Mouse (Mus musculus) embryonic facial prominence, embryonic 12.5 days (tissue): ENCODE results near the gene Vmo1. TPM values are rescaled to one million over a fixed set of nuclear protein-coding genes. Genes with fewer than 3 reads are reported as not detected.

ENCODE experiments used
- ATAC-seq: fragments of 200-750 bp; cut with Nextera tagmentation; 2 replicates; pipeline ENCODE4 v1.8.0; 2017; ENCODE audit not compliant: insufficient number of reproducible peaks, insufficient read depth, low FRiP score, low TSS enrichment
- H3K27ac ChIP-seq: fragments of 300-500 bp; sonication (generic); 2 replicates; pipeline ENCODE4 v1.5.1; 2016; ENCODE audit warnings: mild to moderate bottlenecking
- H3K27me3 ChIP-seq: fragments of 300-500 bp; sonication (generic); 2 replicates; pipeline ENCODE4 v1.6.1; 2016; ENCODE audit warnings: mild to moderate bottlenecking, moderate library complexity
- H3K36me3 ChIP-seq: fragments of 300-500 bp; sonication (generic); 2 replicates; pipeline ENCODE4 v1.6.1; 2016; ENCODE audit warnings: mild to moderate bottlenecking
- H3K4me1 ChIP-seq: fragments of 300-500 bp; sonication (generic); 2 replicates; pipeline ENCODE4 v1.6.1; 2016
- H3K4me2 ChIP-seq: fragments of 300-500 bp; sonication (generic); replicated peaks from 2 replicates; pipeline ENCODE4 v1.6.1; 2016; ENCODE audit warnings: mild to moderate bottlenecking, moderate library complexity
- H3K4me3 ChIP-seq: fragments of 300-500 bp; sonication (generic); 2 replicates; pipeline ENCODE4 v1.5.1; 2016; ENCODE audit warnings: mild to moderate bottlenecking
- H3K9ac ChIP-seq: fragments of 300-500 bp; sonication (generic); 2 replicates; pipeline ENCODE4 v1.6.1; 2016; ENCODE audit warnings: mild to moderate bottlenecking, moderate library complexity
- H3K9me3 ChIP-seq: fragments of 300-500 bp; sonication (generic); 2 replicates; pipeline ENCODE4 v1.6.1; 2016; ENCODE audit warnings: mild to moderate bottlenecking, moderate library complexity
- WGBS: fragments of 180-500 bp; shearing (Covaris S2); methylation state at CpG from one replicate; pipeline ENCODE4 v1.1.7; 2016; 5-methylcytosine and 5-hydroxymethylcytosine counted together
- polyA plus RNA-seq: library from polyadenylated mRNA; unstranded; fragments of >200 nt; fragmentation: Nextera tagmentation; extraction: Ambion mirVana; gene quantifications from 2 replicates; pipeline ENCODE4 v1.2.1, GENCODE M21; 2016

The Vmo1 gene
- 0.26 and 0.48 TPM in 2 replicates for polyA plus RNA-seq

GRCm38 (mm10) chr11:70514288-70514687 lies at the start of gene Vmo1:
TSS of gene Vmo1 (minus strand) at chr11:70514616.
- Histone ChIP-seq H3K9ac (no peak within 1 kb of the TSS), H3K4me2 (no peak within 1 kb of the TSS), H3K4me3 (no peak within 1 kb of the TSS), H3K27ac (no peak within 1 kb of the TSS), H3K27me3 (no peaks in the 10 kb centered on the region), H3K4me1 (peaks cover 3% of the 10 kb centered on the region; the same call in 1 of the 2 replicates), H3K36me3 (no peaks in the 10 kb centered on the region), H3K9me3 (no peaks in the 10 kb centered on the region)
- no peak for ATAC-seq
- WGBS, result 86% methylated on average over 7 of the region's 7 CpGs

GRCm38 (mm10) chr11:70563470-70564275 lies 49.3 kb upstream of the Vmo1 start:
- Histone ChIP-seq H3K27me3 (no peaks in the 10 kb centered on the region), H3K9me3 (no peaks in the 10 kb centered on the region), H3K36me3 (no peaks in the 10 kb centered on the region), H3K4me1 (peaks cover 27% of the 10 kb centered on the region), H3K4me2 (peak overlapping the region; percentile 78), H3K27ac (peak overlapping the region; percentile 88), H3K9ac (peak overlapping the region; percentile 83), H3K4me3 (peak overlapping the region; percentile 82)
- ATAC-seq, result 0 out of 2 replicates have a peak, but pooled peaks have one; percentile 43
- WGBS, result under 1% methylated on average over 25 of the region's 25 CpGs

- peak overlapping the region; percentile 88 for H3K27ac ChIP-seq
- peaks cover 27% of the 10 kb centered on the region for H3K4me1 ChIP-seq
- peak overlapping the region; percentile 78 for H3K4me2 ChIP-seq
- H3K27me3 ChIP-seq, result no peaks in the 10 kb centered on the region
- H3K9ac ChIP-seq, result peak overlapping the region; percentile 83
- ATAC-seq, result peak; percentile 19
- no peaks in the 10 kb centered on the region for H3K9me3 ChIP-seq
- WGBS, result 0% methylated on average over 28 of the region's 31 CpGs
- H3K36me3 ChIP-seq, result no peaks in the 10 kb centered on the region
- peak overlapping the region; percentile 82 for H3K4me3 ChIP-seq
Measured at GRCm38 (mm10) chr11:70562995-70563469, 48.6 kb upstream of the Vmo1 start.

- peak within 1 kb of the TSS; percentile 82 for H3K4me3 ChIP-seq
- no peaks in the 10 kb centered on the region for H3K27me3 ChIP-seq
- peak within 1 kb of the TSS; percentile 88 for H3K27ac ChIP-seq
- peak within 1 kb of the TSS; percentile 78 for H3K4me2 ChIP-seq
- H3K4me1 ChIP-seq, result peaks cover 27% of the 10 kb centered on the region
- peak within 1 kb of the TSS; percentile 83 for H3K9ac ChIP-seq
- no peaks in the 10 kb centered on the region for H3K36me3 ChIP-seq
- no peaks in the 10 kb centered on the region for H3K9me3 ChIP-seq
- under 1% methylated on average over 43 of the region's 57 CpGs for WGBS
- peak; percentile 86 for ATAC-seq
Measured at GRCm38 (mm10) chr11:70562287-70562994, 48.0 kb upstream of the Vmo1 start, which contains the start of gene Mink1. TSS of gene Mink1 (plus strand) at chr11:70562881.

GRCm38 (mm10) chr11:70561937-70562286 lies 47.5 kb upstream of the Vmo1 start:
- Histone ChIP-seq H3K4me3 (peak overlapping the region; percentile 82), H3K27me3 (no peaks in the 10 kb centered on the region), H3K4me2 (peak overlapping the region; percentile 78), H3K4me1 (peaks cover 27% of the 10 kb centered on the region), H3K36me3 (no peaks in the 10 kb centered on the region), H3K27ac (peak overlapping the region; percentile 88), H3K9me3 (no peaks in the 10 kb centered on the region), H3K9ac (peak overlapping the region; percentile 83)
- 7% methylated on average over 2 of the region's 2 CpGs for WGBS
- no peak for ATAC-seq

GRCm38 (mm10) chr11:70557545-70557944 lies 43.1 kb upstream of the Vmo1 start:
- Histone ChIP-seq H3K36me3 (no peaks in the 10 kb centered on the region), H3K27me3 (no peaks in the 10 kb centered on the region), H3K4me1 (peaks cover 9% of the 10 kb centered on the region; the same call in 1 of the 2 replicates), H3K4me2 (no peak overlapping the region), H3K9ac (no peak overlapping the region), H3K9me3 (no peaks in the 10 kb centered on the region), H3K27ac (no peak overlapping the region), H3K4me3 (no peak overlapping the region)
- ATAC-seq, result no peak
- 90% methylated on average over 9 of the region's 9 CpGs for WGBS

GRCm38 (mm10) chr11:70553940-70554339 lies 39.5 kb upstream of the Vmo1 start:
- WGBS, result 22% methylated on average over 7 of the region's 7 CpGs
- no peak overlapping the region for H3K4me2 ChIP-seq
- no peaks in the 10 kb centered on the region for H3K27me3 ChIP-seq
- peaks cover 6% of the 10 kb centered on the region; the same call in 1 of the 2 replicates for H3K4me1 ChIP-seq
- H3K4me3 ChIP-seq, result no peak overlapping the region
- no peak for ATAC-seq
- no peaks in the 10 kb centered on the region for H3K9me3 ChIP-seq
- no peaks in the 10 kb centered on the region for H3K36me3 ChIP-seq
- H3K27ac ChIP-seq, result no peak overlapping the region
- H3K9ac ChIP-seq, result no peak overlapping the region

- Histone ChIP-seq H3K4me3 (no peak overlapping the region), H3K36me3 (no peaks in the 10 kb centered on the region), H3K9ac (no peak overlapping the region), H3K4me1 (peaks cover 6% of the 10 kb centered on the region; the same call in 1 of the 2 replicates), H3K9me3 (no peaks in the 10 kb centered on the region), H3K27me3 (no peaks in the 10 kb centered on the region), H3K27ac (no peak overlapping the region), H3K4me2 (no peak overlapping the region)
- ATAC-seq, result no peak
- WGBS, result 80% methylated on average over 8 of the region's 8 CpGs
Measured at GRCm38 (mm10) chr11:70551526-70551925, 37.1 kb upstream of the Vmo1 start.

- Histone ChIP-seq H3K9me3 (no peaks in the 10 kb centered on the region), H3K36me3 (no peaks in the 10 kb centered on the region), H3K4me3 (no peak overlapping the region), H3K27me3 (peaks cover 21% of the 10 kb centered on the region), H3K9ac (no peak overlapping the region), H3K4me1 (no peaks in the 10 kb centered on the region), H3K4me2 (no peak overlapping the region), H3K27ac (no peak overlapping the region)
- no peak for ATAC-seq
- 62% methylated on average over 7 of the region's 7 CpGs for WGBS
Measured at GRCm38 (mm10) chr11:70544496-70544895, 30.1 kb upstream of the Vmo1 start.

- H3K4me1 ChIP-seq, result no peaks in the 10 kb centered on the region
- peaks cover 24% of the 10 kb centered on the region for H3K27me3 ChIP-seq
- no peak overlapping the region for H3K27ac ChIP-seq
- no peaks in the 10 kb centered on the region for H3K9me3 ChIP-seq
- H3K4me3 ChIP-seq, result no peak overlapping the region
- 67% methylated on average over 5 of the region's 5 CpGs for WGBS
- no peaks in the 10 kb centered on the region for H3K36me3 ChIP-seq
- H3K4me2 ChIP-seq, result no peak overlapping the region
- H3K9ac ChIP-seq, result no peak overlapping the region
- ATAC-seq, result no peak
Measured at GRCm38 (mm10) chr11:70541415-70541814, 27.0 kb upstream of the Vmo1 start.

- Histone ChIP-seq H3K4me2 (peak overlapping the region; percentile 91), H3K4me3 (no peak overlapping the region), H3K4me1 (no peaks in the 10 kb centered on the region), H3K9ac (no peak overlapping the region), H3K27ac (no peak overlapping the region), H3K9me3 (no peaks in the 10 kb centered on the region), H3K36me3 (no peaks in the 10 kb centered on the region), H3K27me3 (peaks cover 24% of the 10 kb centered on the region)
- ATAC-seq, result no peak
- WGBS, result 87% methylated on average over 7 of the region's 7 CpGs
Measured at GRCm38 (mm10) chr11:70540928-70541327, 26.5 kb upstream of the Vmo1 start.
